7 mouse cellular contexts compared by ENCODE assay signal in genomic region chr6:135249846-135250531, GRCm38 (mm10). TPM values are rescaled to one million over a fixed set of nuclear protein-coding genes. Genes with fewer than 3 reads are reported as not detected.
DNase-seq lines count a peak whose midpoint lies in the region; ATAC-seq and TF ChIP-seq lines count a peak whose summit lies in the region.

No protein-coding gene starts in this region.

- TF ChIP-seq POLR2A in cerebellum, adult 2 months (IDR thresholded peaks at IDR 0.05; ENCODE audit: borderline replicate concordance, insufficient read depth, low read length) = no peak

- peak; percentile 47; the same call in 1 of the 2 replicates for ATAC-seq in forebrain, postnatal 0 days
- 0 out of 2 replicates have a peak, but pooled peaks have one; percentile 44 for ATAC-seq in hindbrain, embryonic 14.5 days (ENCODE audit: low FRiP score)

- 0 out of 2 replicates have a peak overlapping the region, but pooled peaks have one; percentile 8 for H3K4me2 ChIP-seq in forebrain, postnatal 0 days (ENCODE audit: low read depth)
- no peak overlapping the region for H3K4me2 ChIP-seq in hindbrain, embryonic 14.5 days (replicated peaks)

- H3K36me3 ChIP-seq in forebrain, postnatal 0 days (ENCODE audit: insufficient read depth) = no peaks in the 10 kb centered on the region
- no peaks in the 10 kb centered on the region for H3K36me3 ChIP-seq in hindbrain, embryonic 14.5 days (replicated peaks; ENCODE audit: control insufficient read depth, insufficient read depth)

- no peaks in the 10 kb centered on the region; the same call in 1 of the 2 replicates for H3K27me3 ChIP-seq in cerebellum, adult 2 months (ENCODE audit: control insufficient read depth, insufficient read depth, low read length)
- no peaks in the 10 kb centered on the region for H3K27me3 ChIP-seq in forebrain, postnatal 0 days (ENCODE audit: insufficient read depth, low read length)
- H3K27me3 ChIP-seq in hindbrain, embryonic 14.5 days (ENCODE audit: control insufficient read depth, insufficient read depth, low read length) = no peaks in the 10 kb centered on the region

- 39% methylated on average over 19 of the region's 19 CpGs for WGBS in cerebellum, adult 2 months
- 34% methylated on average over 19 of the region's 19 CpGs for WGBS in forebrain, postnatal 0 days
- 51% methylated on average over 19 of the region's 19 CpGs for WGBS in hindbrain, embryonic 14.5 days

- no peak overlapping the region for H3K27ac ChIP-seq in cerebellum, adult 2 months (ENCODE audit: insufficient read depth, low read length)
- no peak overlapping the region for H3K27ac ChIP-seq in forebrain, postnatal 0 days (ENCODE audit: low read depth, low read length)
- no peak overlapping the region for H3K27ac ChIP-seq in hindbrain, embryonic 14.5 days

- no peak overlapping the region for H3K4me3 ChIP-seq in cerebellum, adult 2 months (replicated peaks; ENCODE audit: insufficient read depth, low read depth, low read length)
- H3K4me3 ChIP-seq in forebrain, postnatal 0 days (ENCODE audit: low read depth, low read length) = no peak overlapping the region
- no peak overlapping the region for H3K4me3 ChIP-seq in hindbrain, embryonic 14.5 days (replicated peaks; ENCODE audit: low read length)

- H3K9ac ChIP-seq in forebrain, postnatal 0 days = no peak overlapping the region
- H3K9ac ChIP-seq in hindbrain, embryonic 14.5 days = no peak overlapping the region

- no peaks in the 10 kb centered on the region for H3K9me3 ChIP-seq in forebrain, postnatal 0 days (ENCODE audit: low read length)
- no peaks in the 10 kb centered on the region for H3K9me3 ChIP-seq in hindbrain, embryonic 14.5 days (ENCODE audit: control insufficient read depth, low read length)

- H3K4me1 ChIP-seq in cerebellum, adult 2 months (ENCODE audit: control insufficient read depth, insufficient read depth, low read length) = no peaks in the 10 kb centered on the region
- peaks cover 23% of the 10 kb centered on the region for H3K4me1 ChIP-seq in forebrain, postnatal 0 days (ENCODE audit: insufficient read depth)
- peaks cover 20% of the 10 kb centered on the region for H3K4me1 ChIP-seq in hindbrain, embryonic 14.5 days (replicated peaks; ENCODE audit: control insufficient read depth, insufficient read depth, low read length)

- TF ChIP-seq CTCF in cerebellum, adult 2 months (IDR thresholded peaks at IDR 0.05; ENCODE audit: borderline replicate concordance, insufficient read depth, low read depth, low read length) = peak; percentile 85
- peak; percentile 92 for TF ChIP-seq CTCF in forebrain, postnatal 0 days (IDR thresholded peaks at IDR 0.05; ENCODE audit: low read depth)

- peak; percentile 40 for DNase-seq in WW6 (ENCODE audit: low read depth, low spot score)
- DNase-seq in cerebellum, adult 2 months = peak; percentile 35 to 51
- peak; percentile 86 for DNase-seq in forebrain, postnatal 0 days
- DNase-seq in hindbrain, embryonic 14.5 days (ENCODE audit: low spot score) = peak; percentile 82
- DNase-seq in layer of hippocampus, postnatal 10 days (ENCODE audit: low spot score in 2 of 2) = peak; percentile 81 to 82
- DNase-seq in lung, postnatal 4 days = peak; percentile 74 to 86
- peak; percentile 78 to 80 for DNase-seq in right cerebral cortex, postnatal 10 days (ENCODE audit: low spot score in 2 of 2)

RNA-seq across cellular contexts. Expression of gene Gsg1, which starts 4.2 kb away (rescaled TPM):
- 0.13 TPM in 1 of 2 replicates, not detected in the other for polyA plus RNA-seq in cerebellum, adult 2 months (2012; rRNA removed)
- total RNA-seq in forebrain, postnatal 0 days (2014; rRNA removed) = 0.19 and 0.31 TPM in 2 replicates
- 0.34 and 0.46 TPM in 2 replicates for polyA plus RNA-seq in forebrain, postnatal 0 days (2015; fragmentation: Nextera tagmentation; extraction: Ambion mirVana)
- 0.15 and 0.31 TPM in 2 replicates for polyA plus RNA-seq in hindbrain, embryonic 14.5 days (2014; fragmentation: Nextera tagmentation; extraction: Ambion mirVana)
- not detected for total RNA-seq in layer of hippocampus, postnatal 10 days (2021)

RNA-seq across cellular contexts. Expression of gene Hebp1, which starts 52.2 kb away (rescaled TPM):
- polyA plus RNA-seq in cerebellum, adult 2 months (2012; rRNA removed) = 20.8 and 22.9 TPM in 2 replicates
- total RNA-seq in forebrain, postnatal 0 days (2014; rRNA removed) = 10.2 and 11.1 TPM in 2 replicates
- polyA plus RNA-seq in forebrain, postnatal 0 days (2015; fragmentation: Nextera tagmentation; extraction: Ambion mirVana) = 6.7 and 8.5 TPM in 2 replicates
- 3.1 and 3.3 TPM in 2 replicates for polyA plus RNA-seq in hindbrain, embryonic 14.5 days (2014; fragmentation: Nextera tagmentation; extraction: Ambion mirVana)
- total RNA-seq in layer of hippocampus, postnatal 10 days (2021) = 10 to 100 TPM; 44.2 to 44.6 TPM

RNA-seq across cellular contexts. Expression of gene Fam234b, which starts 52.2 kb away (rescaled TPM):
- polyA plus RNA-seq in cerebellum, adult 2 months (2012; rRNA removed) = 115 and 118 TPM in 2 replicates
- total RNA-seq in forebrain, postnatal 0 days (2014; rRNA removed) = 59.8 and 81.3 TPM in 2 replicates
- 88.3 and 118 TPM in 2 replicates for polyA plus RNA-seq in forebrain, postnatal 0 days (2015; fragmentation: Nextera tagmentation; extraction: Ambion mirVana)
- 117 and 126 TPM in 2 replicates for polyA plus RNA-seq in hindbrain, embryonic 14.5 days (2014; fragmentation: Nextera tagmentation; extraction: Ambion mirVana)
- total RNA-seq in layer of hippocampus, postnatal 10 days (2021) = 100 to 1,000 TPM; 112 to 127 TPM
